Mouse (Mus musculus) lung, postnatal 0 days (tissue): ENCODE data around the gene St3gal3.

Source experiments
- CTCF ChIP-seq: IDR thresholded peaks from 2 replicates; pipeline ENCODE4 v1.5.1; 2016; ENCODE audit warnings: antibody characterized with exemption, mild to moderate bottlenecking
- EP300 ChIP-seq: IDR thresholded peaks from 2 replicates; pipeline ENCODE4 v1.6.1; 2016; ENCODE audit warnings: antibody characterized with exemption, mild to moderate bottlenecking, control low read depth

- TF ChIP-seq CTCF (no peak), EP300 (no peak)
These were observed 158.9 kb downstream of the St3gal3 start for GRCm38 (mm10) chr4:117975820-117976219.
